Mouse (Mus musculus) stomach, embryonic 15.5 days (tissue): Measurements from ENCODE around the gene Fanca. TPM values are rescaled to one million over a fixed set of nuclear protein-coding genes. Genes with fewer than 3 reads are reported as not detected.
"Not testable (repeated sequence)": the region's sequence is repeated elsewhere in the genome, so short reads cannot be mapped to it uniquely, and the experiment has no call there.

Experiments used
- ATAC-seq: fragments of 200-750 bp; cut with Nextera tagmentation; 2 replicates; pipeline ENCODE4 v1.8.0; 2017; ENCODE audit warnings: low read depth, moderate number of reproducible peaks, moderate TSS enrichment; ENCODE audit not compliant: insufficient read depth, low FRiP score
- H3K27ac ChIP-seq: fragments of 300-500 bp; sonication (generic); 2 replicates; pipeline ENCODE4 v1.5.1; 2015; ENCODE audit warnings: mild to moderate bottlenecking, inconsistent platforms
- H3K27me3 ChIP-seq: fragments of 300-500 bp; sonication (generic); replicated peaks from 2 replicates; pipeline ENCODE4 v1.6.1; 2015; ENCODE audit warnings: inconsistent platforms
- H3K36me3 ChIP-seq: fragments of 300-500 bp; sonication (generic); 2 replicates; pipeline ENCODE4 v1.6.1; 2015; ENCODE audit warnings: inconsistent platforms
- H3K4me1 ChIP-seq: fragments of 300-500 bp; sonication (generic); 2 replicates; pipeline ENCODE4 v1.6.1; 2015; ENCODE audit warnings: inconsistent platforms
- H3K4me2 ChIP-seq: fragments of 300-500 bp; sonication (generic); 2 replicates; pipeline ENCODE4 v1.6.1; 2015; ENCODE audit warnings: mild to moderate bottlenecking, inconsistent platforms
- H3K4me3 ChIP-seq: fragments of 300-500 bp; sonication (generic); replicated peaks from 2 replicates; pipeline ENCODE4 v1.5.1; 2015; ENCODE audit warnings: inconsistent platforms
- H3K9ac ChIP-seq: fragments of 300-500 bp; sonication (generic); 2 replicates; pipeline ENCODE4 v1.6.1; 2015; ENCODE audit warnings: inconsistent platforms
- H3K9me3 ChIP-seq: fragments of 300-500 bp; sonication (generic); 2 replicates; pipeline ENCODE4 v1.6.1; 2016; ENCODE audit warnings: inconsistent platforms
- WGBS: fragments of 180-500 bp; shearing (Covaris S2); methylation state at CpG from one replicate; pipeline ENCODE4 v1.1.7; 2015; 5-methylcytosine and 5-hydroxymethylcytosine counted together
- polyA plus RNA-seq: library from polyadenylated mRNA; unstranded; fragments of >200 nt; fragmentation: Nextera tagmentation; extraction: Ambion mirVana; gene quantifications from 2 replicates; pipeline ENCODE4 v1.2.1, GENCODE M21; 2015

Fanca gene
- polyA plus RNA-seq, 1 experiment from 2014 or later = 20.9 TPM

DNA sequence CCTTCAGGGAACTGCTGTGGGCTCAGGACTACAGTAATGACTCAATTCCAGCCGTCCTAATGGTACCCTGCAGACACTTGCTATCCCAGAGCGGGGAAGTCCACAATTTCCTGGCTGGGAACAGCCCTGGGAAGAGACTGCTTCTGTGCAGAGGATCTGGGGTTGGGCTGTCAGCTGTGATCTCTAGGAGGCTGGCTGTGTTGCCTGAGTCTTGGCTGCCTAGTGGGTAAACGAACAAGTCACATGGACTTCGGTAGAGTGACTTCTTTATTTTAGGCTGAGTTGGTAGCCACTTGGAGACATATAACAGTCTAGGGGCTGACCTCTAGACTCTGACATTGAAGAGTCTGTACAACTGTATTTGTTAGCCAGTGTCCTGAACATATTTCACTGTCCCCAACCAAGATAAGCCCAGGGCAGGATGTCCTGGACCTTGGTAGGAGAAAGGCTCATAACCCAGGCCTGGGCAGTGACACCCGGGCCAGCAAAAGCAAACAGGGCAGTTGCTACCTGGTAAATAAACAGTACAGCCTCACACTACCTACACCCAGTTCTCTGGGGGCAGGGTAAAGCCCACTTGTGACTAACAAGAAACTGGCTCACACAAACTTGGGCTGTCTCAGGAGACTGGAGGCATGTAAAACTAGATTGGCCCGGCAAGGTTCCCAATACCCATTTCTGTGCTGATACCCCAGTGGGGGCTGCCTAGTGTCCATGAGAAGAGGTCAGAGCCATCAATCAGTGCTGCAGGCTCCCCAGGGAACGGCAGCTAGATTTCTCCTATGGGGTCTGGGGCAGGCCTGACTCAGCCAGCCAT is 76.1 kb downstream of the Fanca start:
- ATAC-seq = no peak

DNA sequence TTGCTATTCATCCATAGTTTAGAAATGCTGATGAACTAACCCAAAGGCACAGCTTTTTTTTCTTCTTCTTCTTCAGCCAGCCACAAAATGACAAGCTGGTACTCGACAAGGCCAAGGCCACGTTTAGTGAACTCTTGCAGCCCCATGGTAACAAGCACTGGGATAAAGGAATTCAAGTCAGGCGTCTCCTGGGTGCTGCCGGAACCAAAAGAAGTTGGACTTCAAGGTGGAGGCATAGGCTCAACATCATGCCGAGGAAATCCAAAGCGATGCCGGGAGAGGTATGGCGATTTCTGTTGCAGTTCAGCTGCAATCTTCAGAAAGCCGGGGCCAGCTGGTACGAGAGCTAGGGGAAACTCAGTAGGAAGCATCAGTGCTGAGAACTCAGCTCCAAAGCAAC is 79.0 kb downstream of the Fanca start:
- Histone ChIP-seq H3K4me3 (no peak overlapping the region), H3K9ac (no peak overlapping the region), H3K9me3 (no peaks in the 10 kb centered on the region), H3K27me3 (peaks cover 11% of the 10 kb centered on the region; the same call in 1 of the 2 replicates), H3K27ac (no peak overlapping the region), H3K4me1 (peaks cover 8% of the 10 kb centered on the region), H3K36me3 (0 out of 2 replicates have a peak, but pooled peaks cover 4% of the 10 kb centered on the region), H3K4me2 (no peak overlapping the region)
- ATAC-seq = no peak
- WGBS = 86% methylated on average over 10 of the region's 10 CpGs

More for the DNA sequence above, 76.1 kb downstream of the Fanca start:
- no peaks in the 10 kb centered on the region for H3K27me3 ChIP-seq
- no peak overlapping the region for H3K4me3 ChIP-seq
- H3K9ac ChIP-seq = no peak overlapping the region
- no peaks in the 10 kb centered on the region for H3K4me1 ChIP-seq
- no peak overlapping the region for H3K27ac ChIP-seq
- WGBS = 81% methylated on average over 7 of the region's 7 CpGs
- peaks cover 18% of the 10 kb centered on the region; the same call in 1 of the 2 replicates for H3K36me3 ChIP-seq
- no peak overlapping the region for H3K4me2 ChIP-seq
- no peaks in the 10 kb centered on the region for H3K9me3 ChIP-seq

GRCm38 (mm10) chr8:123235520-123236497 is 82.6 kb downstream of the Fanca start, which contains the start of gene Spata2l:
Gene Spata2l, minus strand, starts transcription at chr8:123236233.
- peak; percentile 83 for ATAC-seq
- WGBS = under 1% methylated on average over 57 of the region's 57 CpGs

DNA sequence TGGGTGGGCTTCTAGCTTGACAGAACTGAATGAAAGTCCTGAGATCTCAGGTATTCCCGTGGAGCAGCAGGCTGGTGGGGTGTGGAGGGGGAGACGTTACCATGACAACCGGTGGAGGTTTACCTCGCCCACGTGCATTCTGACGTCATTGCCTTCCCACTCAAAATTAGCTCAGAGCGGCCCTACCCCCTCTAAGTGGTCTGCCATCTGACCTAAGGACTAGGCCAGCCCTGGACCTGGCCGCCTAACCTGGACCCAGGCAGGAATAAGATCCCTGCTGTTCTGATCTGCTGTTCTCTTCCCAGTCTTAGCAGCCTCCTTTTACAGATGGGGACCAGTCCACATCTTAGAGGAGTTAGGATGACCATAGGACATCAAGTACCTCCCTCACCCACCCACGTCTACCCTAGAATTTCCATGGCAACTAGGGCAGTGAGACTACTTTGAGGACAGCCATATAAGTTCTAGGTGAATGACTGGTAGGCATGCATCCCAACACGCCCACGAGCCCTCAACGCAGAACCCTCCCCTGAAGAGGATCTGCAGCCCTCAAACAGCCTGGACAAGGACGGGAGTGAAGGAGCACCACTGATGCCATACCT is 83.4 kb downstream of the Fanca start:
- Histone ChIP-seq H3K9ac (peak overlapping the region; percentile 56), H3K27ac (no peak overlapping the region), H3K36me3 (no peaks in the 10 kb centered on the region), H3K4me2 (peak overlapping the region; percentile 96), H3K4me1 (peaks cover 8% of the 10 kb centered on the region), H3K4me3 (peak overlapping the region; percentile 62), H3K9me3 (no peaks in the 10 kb centered on the region), H3K27me3 (peaks cover 14% of the 10 kb centered on the region; the same call in 1 of the 2 replicates)
- 28% methylated on average over 13 of the region's 13 CpGs for WGBS
- no peak for ATAC-seq

More at GRCm38 (mm10) chr8:123235520-123236497, 82.6 kb downstream of the Fanca start, which contains the start of gene Spata2l:
- peaks cover 14% of the 10 kb centered on the region; the same call in 1 of the 2 replicates for H3K27me3 ChIP-seq
- no peak within 1 kb of the TSS for H3K27ac ChIP-seq
- no peaks in the 10 kb centered on the region for H3K9me3 ChIP-seq
- no peaks in the 10 kb centered on the region for H3K36me3 ChIP-seq
- H3K9ac ChIP-seq = peak within 1 kb of the TSS; percentile 56
- peaks cover 8% of the 10 kb centered on the region for H3K4me1 ChIP-seq
- peak within 1 kb of the TSS; percentile 96 for H3K4me2 ChIP-seq
- H3K4me3 ChIP-seq = peak within 1 kb of the TSS; percentile 62

DNA sequence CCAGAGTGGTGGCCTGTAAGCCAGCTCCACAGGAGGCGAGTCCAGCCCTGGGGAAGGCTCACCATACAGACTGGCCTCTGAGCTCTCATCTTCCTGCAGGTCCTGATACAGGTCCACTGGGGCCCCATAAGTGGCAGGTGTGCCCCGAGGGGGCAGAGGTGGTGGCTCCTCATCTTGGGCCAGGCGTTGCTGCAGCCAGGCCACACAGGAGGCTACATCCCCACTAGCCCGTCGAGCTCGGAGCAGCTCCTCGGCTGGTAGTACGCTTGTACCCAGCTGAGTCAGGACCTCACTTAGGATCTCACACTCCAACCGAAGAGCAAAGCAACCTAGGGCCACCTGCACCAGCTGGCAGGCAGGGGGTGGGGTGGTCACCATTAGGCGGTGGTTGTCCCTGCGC is 84.6 kb downstream of the Fanca start:
- Histone ChIP-seq H3K4me1 (peaks cover 8% of the 10 kb centered on the region), H3K9me3 (no peaks in the 10 kb centered on the region), H3K4me3 (no peak overlapping the region), H3K9ac (no peak overlapping the region), H3K27me3 (peaks cover 14% of the 10 kb centered on the region; the same call in 1 of the 2 replicates), H3K36me3 (0 out of 2 replicates have a peak, but pooled peaks cover 6% of the 10 kb centered on the region), H3K27ac (no peak overlapping the region), H3K4me2 (no peak overlapping the region)
- no peak for ATAC-seq
- 77% methylated on average over 11 of the region's 11 CpGs for WGBS

GRCm38 (mm10) chr8:123233300-123233699 is 85.1 kb downstream of the Fanca start:
- 62% methylated on average over 13 of the region's 13 CpGs for WGBS
- no peak overlapping the region for H3K4me3 ChIP-seq
- H3K9me3 ChIP-seq = no peaks in the 10 kb centered on the region

GRCm38 (mm10) chr8:123232553-123232952 is 85.8 kb downstream of the Fanca start:
- H3K4me1 ChIP-seq = peaks cover 8% of the 10 kb centered on the region
- 29% methylated on average over 7 of the region's 7 CpGs for WGBS

More at GRCm38 (mm10) chr8:123233300-123233699, 85.1 kb downstream of the Fanca start:
- peaks cover 14% of the 10 kb centered on the region; the same call in 1 of the 2 replicates for H3K27me3 ChIP-seq
- H3K27ac ChIP-seq = no peak overlapping the region
- H3K4me2 ChIP-seq = no peak overlapping the region
- no peak overlapping the region for H3K9ac ChIP-seq
- peaks cover 8% of the 10 kb centered on the region for H3K4me1 ChIP-seq
- no peak for ATAC-seq
- H3K36me3 ChIP-seq = 0 out of 2 replicates have a peak, but pooled peaks cover 10% of the 10 kb centered on the region

GRCm38 (mm10) chr8:123231742-123232141 is 86.6 kb downstream of the Fanca start:
- H3K4me2 ChIP-seq = no peak overlapping the region
- WGBS = 58% methylated on average over 5 of the region's 5 CpGs
- no peak overlapping the region for H3K4me3 ChIP-seq
- no peaks in the 10 kb centered on the region for H3K9me3 ChIP-seq
- H3K27ac ChIP-seq = no peak overlapping the region
- peaks cover 8% of the 10 kb centered on the region for H3K4me1 ChIP-seq
- H3K9ac ChIP-seq = no peak overlapping the region
- H3K27me3 ChIP-seq = peaks cover 14% of the 10 kb centered on the region; the same call in 1 of the 2 replicates
- H3K36me3 ChIP-seq = 0 out of 2 replicates have a peak, but pooled peaks cover 12% of the 10 kb centered on the region
- ATAC-seq = no peak

More at GRCm38 (mm10) chr8:123232553-123232952, 85.8 kb downstream of the Fanca start:
- Histone ChIP-seq H3K27ac (no peak overlapping the region), H3K9ac (no peak overlapping the region), H3K9me3 (no peaks in the 10 kb centered on the region), H3K4me3 (no peak overlapping the region), H3K27me3 (peaks cover 14% of the 10 kb centered on the region; the same call in 1 of the 2 replicates), H3K4me2 (no peak overlapping the region), H3K36me3 (0 out of 2 replicates have a peak, but pooled peaks cover 11% of the 10 kb centered on the region)
- ATAC-seq = no peak

- 0 out of 2 replicates have a peak, but pooled peaks cover 14% of the 10 kb centered on the region for H3K36me3 ChIP-seq
- not testable (repeated sequence) for H3K4me3 ChIP-seq, H3K27ac ChIP-seq, H3K9me3 ChIP-seq, H3K9ac ChIP-seq, ATAC-seq, H3K4me2 ChIP-seq
- H3K4me1 ChIP-seq = peaks cover 10% of the 10 kb centered on the region
- 83% methylated on average over 11 of the region's 11 CpGs for WGBS
- peaks cover 11% of the 10 kb centered on the region; the same call in 1 of the 2 replicates for H3K27me3 ChIP-seq
Measured at GRCm38 (mm10) chr8:123230326-123230725, 88.0 kb downstream of the Fanca start.

- H3K36me3 ChIP-seq = 0 out of 2 replicates have a peak, but pooled peaks cover 14% of the 10 kb centered on the region
- H3K27me3 ChIP-seq = no peaks in the 10 kb centered on the region
- peaks cover 13% of the 10 kb centered on the region for H3K4me1 ChIP-seq
- no peak overlapping the region for H3K4me2 ChIP-seq
- no peak overlapping the region for H3K27ac ChIP-seq
- ATAC-seq = no peak
- H3K9me3 ChIP-seq = no peaks in the 10 kb centered on the region
- WGBS = 100% methylated on average over 1 of the region's 1 CpGs
- H3K4me3 ChIP-seq = no peak overlapping the region
- no peak overlapping the region for H3K9ac ChIP-seq
Measured at GRCm38 (mm10) chr8:123228416-123228815, 90.0 kb downstream of the Fanca start.
